Mouse (Mus musculus): ENCODE results near the gene Hs6st1. TPM values are rescaled to one million over a fixed set of nuclear protein-coding genes. Genes with fewer than 3 reads are reported as not detected.

The Hs6st1 gene
- polyA plus RNA-seq, 1 experiment from 2014 or later: 15.0 TPM

DNA sequence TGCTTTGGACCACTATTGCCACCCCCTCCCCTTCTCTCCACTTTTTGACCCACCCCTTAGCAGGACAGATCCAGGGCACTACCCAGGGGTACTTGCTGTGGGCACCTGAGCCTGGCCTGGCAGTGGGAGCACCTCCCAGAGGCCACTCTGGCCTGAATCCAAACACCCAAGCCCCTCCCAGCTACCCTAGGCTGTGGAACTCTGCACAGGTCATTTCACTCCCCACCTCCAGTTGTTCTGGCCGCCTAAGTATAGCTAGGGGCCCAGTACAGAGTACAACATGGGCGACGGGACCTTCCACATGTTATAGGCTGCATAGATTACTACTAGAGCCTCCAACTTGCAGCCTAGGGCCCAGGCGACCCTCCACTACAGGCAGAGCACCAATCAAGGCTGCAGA lies 999 bp upstream of the Hs6st1 start:
- Histone ChIP-seq H3K36me3 (ENCODE audit: control insufficient read depth, insufficient read depth, low read length) (no peaks in the 10 kb centered on the region), H3K27ac (ENCODE audit: low read depth, low read length) (no peak overlapping the region), H3K4me2 (peak overlapping the region; percentile 91), H3K9ac (ENCODE audit: low read depth, low read length) (no peak overlapping the region), H3K9me3 (ENCODE audit: control insufficient read depth, low read length) (no peaks in the 10 kb centered on the region), H3K27me3 (replicated peaks; ENCODE audit: control insufficient read depth, insufficient read depth, low read length) (no peaks in the 10 kb centered on the region; the same call in 1 of the 2 replicates), H3K4me3 (ENCODE audit: low read depth, low read length) (no peak overlapping the region; the same call in 1 of the 2 replicates), H3K4me1 (replicated peaks; ENCODE audit: control insufficient read depth, insufficient read depth, low read length) (peaks cover 52% of the 10 kb centered on the region)
- ATAC-seq (replicated peaks; ENCODE audit: low FRiP score): no peak
- peak; percentile 28 for DNase-seq (ENCODE audit: low spot score)
- WGBS: 68% methylated on average over 4 of the region's 4 CpGs

DNA sequence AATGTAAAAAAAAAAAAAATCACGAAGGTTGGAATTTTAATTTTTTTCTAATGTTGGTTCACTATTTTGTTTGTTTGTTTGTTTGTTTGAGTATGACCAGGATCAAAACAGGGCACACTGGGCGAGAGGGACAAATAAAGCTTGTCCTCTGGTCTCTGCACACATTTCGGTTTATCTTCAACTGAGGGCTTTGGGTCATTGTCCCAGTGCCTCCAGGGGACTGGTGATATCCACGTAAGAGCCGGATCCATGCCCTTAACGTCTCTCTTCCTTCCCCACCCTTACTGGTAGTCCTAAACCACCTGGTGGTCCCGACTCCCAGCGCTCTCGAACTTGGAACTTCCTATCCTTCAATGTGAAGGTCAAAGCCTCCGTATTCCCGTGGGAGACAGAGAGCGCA lies 589 bp upstream of the Hs6st1 start:
- 29% methylated on average over 12 of the region's 12 CpGs for WGBS

GRCm38 (mm10) chr1:36068531-36069120 lies 426 bp downstream of the Hs6st1 start:
- WGBS: under 1% methylated on average over 60 of the region's 76 CpGs
- peak overlapping the region; percentile 90 for H3K9ac ChIP-seq (ENCODE audit: low read depth, low read length)
- H3K4me3 ChIP-seq (ENCODE audit: low read depth, low read length): peak overlapping the region; percentile 89
- H3K9me3 ChIP-seq (ENCODE audit: control insufficient read depth, low read length): no peaks in the 10 kb centered on the region
- H3K36me3 ChIP-seq (ENCODE audit: control insufficient read depth, insufficient read depth, low read length): peaks cover 4% of the 10 kb centered on the region; the same call in 1 of the 2 replicates
- peak overlapping the region; percentile 30 for H3K27ac ChIP-seq (ENCODE audit: low read depth, low read length)
- H3K4me2 ChIP-seq: peak overlapping the region; percentile 91
- peaks cover 64% of the 10 kb centered on the region for H3K4me1 ChIP-seq (replicated peaks; ENCODE audit: control insufficient read depth, insufficient read depth, low read length)
- DNase-seq (ENCODE audit: low spot score) (peak; percentile 69), ATAC-seq (replicated peaks; ENCODE audit: low FRiP score) (no peak; the same call in 1 of the 2 replicates)
- no peaks in the 10 kb centered on the region for H3K27me3 ChIP-seq (replicated peaks; ENCODE audit: control insufficient read depth, insufficient read depth, low read length)

More for the DNA sequence above, 589 bp upstream of the Hs6st1 start:
- H3K4me3 ChIP-seq (ENCODE audit: low read depth, low read length): peak overlapping the region; percentile 89
- ATAC-seq (replicated peaks; ENCODE audit: low FRiP score): no peak
- no peaks in the 10 kb centered on the region for H3K9me3 ChIP-seq (ENCODE audit: control insufficient read depth, low read length)
- no peak for DNase-seq (ENCODE audit: low spot score)
- no peaks in the 10 kb centered on the region for H3K36me3 ChIP-seq (ENCODE audit: control insufficient read depth, insufficient read depth, low read length)
- peaks cover 54% of the 10 kb centered on the region for H3K4me1 ChIP-seq (replicated peaks; ENCODE audit: control insufficient read depth, insufficient read depth, low read length)
- H3K27ac ChIP-seq (ENCODE audit: low read depth, low read length): no peak overlapping the region
- H3K4me2 ChIP-seq: peak overlapping the region; percentile 91
- H3K27me3 ChIP-seq (replicated peaks; ENCODE audit: control insufficient read depth, insufficient read depth, low read length): no peaks in the 10 kb centered on the region; the same call in 1 of the 2 replicates
- H3K9ac ChIP-seq (ENCODE audit: low read depth, low read length): peak overlapping the region; percentile 90

DNA sequence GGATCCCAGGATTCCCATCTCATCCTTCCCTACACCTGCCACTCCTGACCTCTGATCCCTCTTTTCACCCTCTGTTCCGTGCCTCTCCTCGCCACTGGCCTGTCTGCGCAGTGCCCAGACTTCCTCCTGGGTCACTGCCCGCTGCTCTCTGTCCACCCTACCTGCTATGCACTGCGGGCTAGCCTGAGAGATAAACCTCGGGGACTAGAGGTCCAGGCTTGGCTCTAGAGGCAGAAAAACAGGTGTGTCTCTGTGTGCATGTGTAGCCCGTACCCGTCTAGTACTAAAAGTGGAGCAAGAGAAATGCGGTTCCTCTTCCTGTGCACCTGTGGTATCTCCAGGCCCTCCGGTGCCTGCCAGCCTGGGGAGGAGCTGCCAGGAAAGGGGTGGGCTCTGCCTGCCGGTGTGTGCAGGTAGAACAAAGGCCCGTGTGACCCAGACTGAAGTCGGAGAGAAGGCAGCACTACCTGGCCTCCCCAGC lies 1.1 kb downstream of the Hs6st1 start:
- H3K4me2 ChIP-seq: peak overlapping the region; percentile 91
- peak overlapping the region; percentile 89 for H3K4me3 ChIP-seq (ENCODE audit: low read depth, low read length)
- H3K9me3 ChIP-seq (ENCODE audit: control insufficient read depth, low read length): no peaks in the 10 kb centered on the region
- peaks cover 4% of the 10 kb centered on the region; the same call in 1 of the 2 replicates for H3K36me3 ChIP-seq (ENCODE audit: control insufficient read depth, insufficient read depth, low read length)
- no peaks in the 10 kb centered on the region for H3K27me3 ChIP-seq (replicated peaks; ENCODE audit: control insufficient read depth, insufficient read depth, low read length)
- WGBS: 3% methylated on average over 13 of the region's 13 CpGs
- H3K27ac ChIP-seq (ENCODE audit: low read depth, low read length): peak overlapping the region; percentile 36
- H3K9ac ChIP-seq (ENCODE audit: low read depth, low read length): peak overlapping the region; percentile 90
- peaks cover 69% of the 10 kb centered on the region for H3K4me1 ChIP-seq (replicated peaks; ENCODE audit: control insufficient read depth, insufficient read depth, low read length)
- DNase-seq (ENCODE audit: low spot score) (peak; percentile 42), ATAC-seq (replicated peaks; ENCODE audit: low FRiP score) (no peak)

GRCm38 (mm10) chr1:36070190-36070589 lies 2.0 kb downstream of the Hs6st1 start:
- Histone ChIP-seq H3K4me3 (ENCODE audit: low read depth, low read length) (peak overlapping the region; percentile 89), H3K27me3 (replicated peaks; ENCODE audit: control insufficient read depth, insufficient read depth, low read length) (no peaks in the 10 kb centered on the region), H3K9me3 (ENCODE audit: control insufficient read depth, low read length) (no peaks in the 10 kb centered on the region), H3K4me2 (peak overlapping the region; percentile 91), H3K27ac (ENCODE audit: low read depth, low read length) (no peak overlapping the region), H3K9ac (ENCODE audit: low read depth, low read length) (peak overlapping the region; percentile 90), H3K36me3 (ENCODE audit: control insufficient read depth, insufficient read depth, low read length) (peaks cover 4% of the 10 kb centered on the region), H3K4me1 (replicated peaks; ENCODE audit: control insufficient read depth, insufficient read depth, low read length) (peaks cover 71% of the 10 kb centered on the region)
- peak; percentile 35 for DNase-seq (ENCODE audit: low spot score)
- no peak for ATAC-seq (replicated peaks; ENCODE audit: low FRiP score)
- WGBS: 68% methylated on average over 6 of the region's 6 CpGs

GRCm38 (mm10) chr1:36070740-36071139 lies 2.5 kb downstream of the Hs6st1 start:
- peak overlapping the region; percentile 90 for H3K9ac ChIP-seq (ENCODE audit: low read depth, low read length)
- H3K36me3 ChIP-seq (ENCODE audit: control insufficient read depth, insufficient read depth, low read length): peaks cover 8% of the 10 kb centered on the region
- peak overlapping the region; percentile 91 for H3K4me2 ChIP-seq
- DNase-seq (ENCODE audit: low spot score) (no peak), ATAC-seq (replicated peaks; ENCODE audit: low FRiP score) (no peak)
- peak overlapping the region; percentile 89 for H3K4me3 ChIP-seq (ENCODE audit: low read depth, low read length)
- 65% methylated on average over 2 of the region's 3 CpGs for WGBS
- H3K27me3 ChIP-seq (replicated peaks; ENCODE audit: control insufficient read depth, insufficient read depth, low read length): no peaks in the 10 kb centered on the region
- H3K4me1 ChIP-seq (replicated peaks; ENCODE audit: control insufficient read depth, insufficient read depth, low read length): peaks cover 71% of the 10 kb centered on the region
- peak overlapping the region; percentile 51 for H3K27ac ChIP-seq (ENCODE audit: low read depth, low read length)
- no peaks in the 10 kb centered on the region for H3K9me3 ChIP-seq (ENCODE audit: control insufficient read depth, low read length)

DNA sequence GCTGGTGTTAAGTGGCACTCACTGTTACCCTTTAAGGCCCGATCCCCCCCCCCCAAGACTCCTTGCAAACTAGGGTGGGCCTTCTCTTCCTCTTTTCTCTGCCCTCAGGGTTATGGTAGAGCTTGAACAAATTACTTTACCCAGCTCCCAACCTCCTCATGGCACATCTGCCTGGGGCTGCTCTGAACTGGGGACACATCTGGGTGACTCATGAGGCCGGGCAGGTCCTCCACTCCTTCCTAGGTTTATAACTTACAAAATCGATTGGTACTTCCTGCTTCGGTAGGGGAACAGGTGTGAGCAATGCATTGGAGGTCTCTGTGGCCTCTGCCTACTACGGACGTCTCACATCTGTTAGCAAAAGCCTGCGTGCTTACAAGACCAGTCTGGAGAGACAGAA lies 3.0 kb downstream of the Hs6st1 start:
- H3K4me1 ChIP-seq (replicated peaks; ENCODE audit: control insufficient read depth, insufficient read depth, low read length): peaks cover 72% of the 10 kb centered on the region
- H3K4me3 ChIP-seq (ENCODE audit: low read depth, low read length): peak overlapping the region; percentile 89
- H3K9ac ChIP-seq (ENCODE audit: low read depth, low read length): peak overlapping the region; percentile 90
- H3K4me2 ChIP-seq: peak overlapping the region; percentile 91
- WGBS: 73% methylated on average over 7 of the region's 7 CpGs
- peak overlapping the region; percentile 51 for H3K27ac ChIP-seq (ENCODE audit: low read depth, low read length)
- H3K27me3 ChIP-seq (replicated peaks; ENCODE audit: control insufficient read depth, insufficient read depth, low read length): no peaks in the 10 kb centered on the region
- DNase-seq (ENCODE audit: low spot score): no peak
- no peaks in the 10 kb centered on the region for H3K9me3 ChIP-seq (ENCODE audit: control insufficient read depth, low read length)
- no peak for ATAC-seq (replicated peaks; ENCODE audit: low FRiP score)
- H3K36me3 ChIP-seq (ENCODE audit: control insufficient read depth, insufficient read depth, low read length): peaks cover 11% of the 10 kb centered on the region

DNA sequence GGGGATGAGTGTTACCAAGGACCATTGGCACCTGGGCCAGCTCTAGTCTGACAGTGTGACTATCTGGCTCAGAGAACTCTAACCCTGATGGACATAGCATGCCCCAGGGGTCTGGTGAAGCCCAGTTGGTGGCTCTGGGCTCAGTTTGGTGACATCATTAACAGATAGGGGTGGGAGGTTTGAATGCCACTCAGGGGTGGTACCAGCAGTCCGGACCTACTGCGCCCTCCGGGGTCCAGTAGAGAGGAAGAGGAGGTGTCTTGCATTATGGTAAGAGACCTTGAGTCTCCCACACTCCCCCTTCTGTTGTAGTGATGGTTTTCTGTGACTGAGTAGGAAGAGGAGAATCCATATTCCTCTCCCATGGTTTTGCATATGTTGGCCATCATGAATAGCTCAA lies 3.4 kb downstream of the Hs6st1 start:
- Histone ChIP-seq H3K4me1 (replicated peaks; ENCODE audit: control insufficient read depth, insufficient read depth, low read length) (peaks cover 76% of the 10 kb centered on the region), H3K36me3 (ENCODE audit: control insufficient read depth, insufficient read depth, low read length) (peaks cover 13% of the 10 kb centered on the region), H3K27ac (ENCODE audit: low read depth, low read length) (peak overlapping the region; percentile 51), H3K9ac (ENCODE audit: low read depth, low read length) (peak overlapping the region; percentile 90), H3K9me3 (ENCODE audit: control insufficient read depth, low read length) (no peaks in the 10 kb centered on the region), H3K27me3 (replicated peaks; ENCODE audit: control insufficient read depth, insufficient read depth, low read length) (no peaks in the 10 kb centered on the region), H3K4me3 (ENCODE audit: low read depth, low read length) (peak overlapping the region; percentile 89), H3K4me2 (peak overlapping the region; percentile 91)
- ATAC-seq (replicated peaks; ENCODE audit: low FRiP score) (no peak), DNase-seq (ENCODE audit: low spot score) (no peak)
- WGBS: 95% methylated on average over 3 of the region's 3 CpGs

All from liver, embryonic 11.5 days (tissue).